Mouse (Mus musculus) forebrain, embryonic 14.5 days (tissue): ENCODE results near the gene Gal3st2b. TPM values are rescaled to one million over a fixed set of nuclear protein-coding genes. Genes with fewer than 3 reads are reported as not detected.
"Not testable (repeated sequence)": the region's sequence is repeated elsewhere in the genome, so short reads cannot be mapped to it uniquely, and the experiment has no call there.

Experiments
- ATAC-seq: fragments of 200-750 bp; cut with Nextera tagmentation; 2 replicates; pipeline ENCODE4 v1.8.0; 2017; ENCODE audit warnings: mild to moderate bottlenecking, moderate library complexity
- DNase-seq: peaks from one replicate; pipeline ENCODE4 v3.0.0-alpha.2; 2015; ENCODE audit warnings: low spot score
- H3K27ac ChIP-seq: fragments of 300-500 bp; sonication (generic); 2 replicates; pipeline ENCODE4 v1.5.1; 2014; ENCODE audit warnings: low read depth, mild to moderate bottlenecking, control low read depth, low read length, moderate library complexity
- H3K27me3 ChIP-seq: fragments of 300-500 bp; sonication (generic); replicated peaks from 2 replicates; pipeline ENCODE4 v1.6.1; 2014; ENCODE audit warnings: low read length, control low read depth, mixed read lengths; ENCODE audit not compliant: control insufficient read depth, insufficient read depth
- H3K36me3 ChIP-seq: fragments of 300-500 bp; sonication (generic); 2 replicates; pipeline ENCODE4 v1.6.1; 2014; ENCODE audit warnings: low read length, control low read depth; ENCODE audit not compliant: control insufficient read depth, insufficient read depth
- H3K4me1 ChIP-seq: fragments of 300-500 bp; sonication (generic); 2 replicates; pipeline ENCODE4 v1.6.1; 2014; ENCODE audit warnings: antibody characterized with exemption, low read length, control low read depth; ENCODE audit not compliant: control insufficient read depth, insufficient read depth
- H3K4me2 ChIP-seq: fragments of 300-500 bp; sonication (generic); 2 replicates; pipeline ENCODE4 v1.6.1; 2014; ENCODE audit warnings: mild to moderate bottlenecking, control low read depth, low read length
- H3K4me3 ChIP-seq: fragments of 300-500 bp; sonication (generic); 2 replicates; pipeline ENCODE4 v1.5.1; 2014; ENCODE audit warnings: low read depth, low read length, control low read depth
- H3K9ac ChIP-seq: fragments of 300-500 bp; sonication (generic); 2 replicates; pipeline ENCODE4 v1.6.1; 2014; ENCODE audit warnings: mild to moderate bottlenecking, low read length, control low read depth, moderate library complexity
- H3K9me3 ChIP-seq: fragments of 300-500 bp; sonication (generic); replicated peaks from 2 replicates; pipeline ENCODE4 v1.6.1; 2016; ENCODE audit warnings: low read length, control low read depth, mixed read lengths; ENCODE audit not compliant: control insufficient read depth
- WGBS: fragments of 180-500 bp; shearing (Covaris S2); extraction: QIAGEN DNeasy Blood & Tissue Kit; methylation state at CpG from one replicate; pipeline ENCODE4 v1.1.7; 2014; 5-methylcytosine and 5-hydroxymethylcytosine counted together
- polyA plus RNA-seq: library from polyadenylated mRNA; unstranded; fragments of >200 nt; fragmentation: Nextera tagmentation; extraction: Ambion mirVana; gene quantifications from 2 replicates; pipeline ENCODE4 v1.2.1, GENCODE M21; 2014

The Gal3st2b gene
- not detected in 2 replicates for polyA plus RNA-seq

DNA sequence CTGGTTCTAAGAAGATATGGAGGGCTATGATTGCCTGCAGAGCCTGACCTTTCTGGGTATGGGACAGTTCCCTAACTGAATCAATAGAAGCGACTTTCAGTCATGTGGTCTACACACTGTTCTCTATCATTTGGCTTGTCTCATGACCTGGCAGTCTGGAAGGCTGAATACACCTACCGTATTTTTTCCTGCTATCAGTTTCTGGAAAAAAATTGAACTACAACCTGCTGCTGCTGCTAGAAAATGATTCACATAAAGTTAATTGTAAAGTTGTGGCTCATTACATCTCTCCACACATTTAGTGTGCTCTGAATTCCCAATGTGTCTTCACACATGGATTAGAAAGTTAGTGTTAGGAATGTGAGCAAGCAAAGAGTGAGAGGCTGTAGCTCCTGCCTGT is at the start of gene Gal3st2b:
Gal3st2b (plus strand) TSS at position 301 of the 400 bp plus-strand sequence.
- DNase-seq, H3K36me3 ChIP-seq, H3K9ac ChIP-seq, H3K9me3 ChIP-seq, H3K4me3 ChIP-seq, H3K4me1 ChIP-seq, H3K27ac ChIP-seq, H3K27me3 ChIP-seq, H3K4me2 ChIP-seq, ATAC-seq: not testable (repeated sequence)
- 83% methylated on average over 2 of the region's 2 CpGs for WGBS

DNA sequence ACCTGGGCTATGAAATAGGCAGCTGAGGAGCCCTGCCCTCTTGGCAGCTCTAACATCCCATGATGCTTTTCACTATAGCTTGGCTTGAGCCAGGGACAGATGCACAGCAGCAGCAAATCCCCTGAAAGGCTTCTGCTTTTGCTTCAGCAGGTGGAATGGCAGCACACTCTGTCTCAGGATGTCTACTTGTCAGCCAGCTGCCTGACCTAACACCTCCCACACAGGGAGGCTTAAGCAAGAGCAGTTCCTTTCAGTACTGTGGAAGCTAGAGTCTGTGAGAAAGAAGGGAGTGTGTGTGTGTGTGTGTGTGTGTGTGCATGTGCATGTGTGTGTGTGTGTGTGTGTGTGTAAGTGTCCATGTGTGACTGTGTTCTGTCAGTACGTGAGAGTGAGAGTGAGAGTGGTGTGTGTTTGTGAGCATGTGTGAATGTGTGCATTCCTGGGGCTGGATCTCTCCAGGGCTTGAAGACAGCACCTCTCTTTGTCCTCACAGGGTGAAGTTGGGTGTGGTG is 46.5 kb upstream of the Gal3st2b start:
- 88% methylated on average over 1 of the region's 1 CpGs for WGBS
- H3K9ac ChIP-seq, H3K4me3 ChIP-seq, H3K4me2 ChIP-seq, H3K9me3 ChIP-seq, H3K27me3 ChIP-seq, H3K4me1 ChIP-seq, ATAC-seq, H3K27ac ChIP-seq, DNase-seq, H3K36me3 ChIP-seq: not testable (repeated sequence)

DNA sequence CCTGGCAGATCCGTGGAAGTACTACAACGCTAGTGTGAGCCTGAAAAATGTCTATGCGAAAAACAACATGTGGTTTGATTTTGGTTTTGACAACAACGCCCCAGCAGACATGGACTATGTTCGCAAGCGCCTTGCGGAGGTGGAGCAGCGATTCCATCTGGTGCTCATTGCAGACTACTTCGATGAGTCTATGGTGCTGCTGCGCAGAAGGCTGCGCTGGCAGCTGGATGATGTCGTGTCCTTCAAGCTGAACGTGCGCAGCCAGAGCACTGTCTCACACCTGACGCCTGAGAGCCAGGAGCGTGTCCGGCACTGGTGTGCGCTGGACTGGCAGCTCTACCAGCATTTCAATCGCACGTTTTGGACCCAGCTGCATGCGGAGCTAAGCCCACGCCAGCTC is 43.7 kb upstream of the Gal3st2b start:
- H3K9me3 ChIP-seq, H3K4me1 ChIP-seq, H3K4me3 ChIP-seq, H3K4me2 ChIP-seq, H3K27ac ChIP-seq, DNase-seq, H3K9ac ChIP-seq, H3K27me3 ChIP-seq, ATAC-seq, H3K36me3 ChIP-seq: not testable (repeated sequence)
- 93% methylated on average over 12 of the region's 22 CpGs for WGBS

DNA sequence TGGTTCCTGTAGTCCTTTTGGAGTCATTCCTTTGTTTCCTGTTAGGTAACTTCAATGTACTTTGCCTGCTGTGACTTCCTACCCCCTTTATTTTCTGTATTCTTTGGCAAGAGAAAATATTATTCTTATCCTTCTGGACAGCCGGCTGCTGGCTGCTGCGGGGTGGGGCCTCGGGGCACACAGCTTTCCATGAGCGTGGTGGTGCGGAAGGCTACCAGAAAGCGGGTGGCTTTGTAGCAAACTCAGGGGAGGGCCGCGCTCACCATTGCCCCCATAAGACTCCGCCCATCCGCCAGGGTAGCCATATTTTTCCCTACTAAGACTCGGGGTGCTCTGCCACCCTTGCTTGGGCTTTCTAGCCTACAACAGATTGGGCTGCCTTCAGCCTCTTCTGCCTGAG is 36.3 kb upstream of the Gal3st2b start:
- not testable (repeated sequence) for DNase-seq, H3K27me3 ChIP-seq, H3K9ac ChIP-seq, ATAC-seq, H3K4me2 ChIP-seq, H3K4me3 ChIP-seq, H3K4me1 ChIP-seq, H3K9me3 ChIP-seq, H3K27ac ChIP-seq, H3K36me3 ChIP-seq
- WGBS: no CpG with 5 or more reads among the region's 11 CpGs

DNA sequence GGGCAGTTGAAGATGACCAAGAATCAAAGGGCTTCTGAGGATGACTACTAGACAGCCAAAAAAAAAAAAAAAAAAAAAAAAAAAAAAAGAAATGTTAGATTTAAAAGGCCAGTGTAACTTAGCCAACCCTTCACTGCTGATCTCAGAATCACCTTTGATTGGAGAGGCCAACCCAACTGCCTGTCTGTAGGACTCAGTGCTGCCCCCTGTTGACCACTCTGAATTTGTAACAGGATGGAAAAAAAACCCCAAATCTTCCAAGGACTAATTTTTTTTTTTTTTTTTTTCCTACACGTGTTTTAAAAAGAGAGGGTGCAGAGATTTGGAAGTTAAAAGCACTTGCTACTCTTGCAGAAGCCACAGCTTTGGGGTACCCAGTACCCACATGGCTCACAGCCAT is 27.2 kb upstream of the Gal3st2b start:
- ATAC-seq, H3K4me1 ChIP-seq, H3K4me2 ChIP-seq, DNase-seq, H3K27ac ChIP-seq, H3K9ac ChIP-seq, H3K4me3 ChIP-seq, H3K36me3 ChIP-seq, H3K9me3 ChIP-seq, H3K27me3 ChIP-seq: not testable (repeated sequence)
- 67% methylated on average over 1 of the region's 1 CpGs for WGBS

DNA sequence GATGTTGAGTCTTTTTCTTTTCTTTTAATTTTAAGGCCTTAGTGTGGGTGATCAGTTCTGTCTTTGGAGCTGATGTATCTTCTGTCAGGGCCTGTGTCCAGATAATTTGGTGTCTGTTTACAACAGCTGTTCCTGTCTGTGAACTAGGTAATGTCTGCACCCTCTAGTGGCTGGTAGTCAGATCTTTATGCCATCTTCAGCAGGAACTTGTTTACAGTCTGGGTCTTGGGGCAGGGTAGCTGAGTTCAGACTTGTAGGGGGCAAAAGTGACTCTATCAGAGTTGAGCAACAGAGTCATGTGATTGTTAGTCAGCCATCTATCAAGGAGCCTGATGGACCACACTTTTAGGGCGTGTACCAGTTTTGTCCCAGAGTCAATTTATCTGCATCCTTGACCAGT is 20.7 kb upstream of the Gal3st2b start:
- H3K27me3 ChIP-seq: not testable (repeated sequence)
- no CpG with 5 or more reads among the region's 1 CpGs for WGBS

DNA sequence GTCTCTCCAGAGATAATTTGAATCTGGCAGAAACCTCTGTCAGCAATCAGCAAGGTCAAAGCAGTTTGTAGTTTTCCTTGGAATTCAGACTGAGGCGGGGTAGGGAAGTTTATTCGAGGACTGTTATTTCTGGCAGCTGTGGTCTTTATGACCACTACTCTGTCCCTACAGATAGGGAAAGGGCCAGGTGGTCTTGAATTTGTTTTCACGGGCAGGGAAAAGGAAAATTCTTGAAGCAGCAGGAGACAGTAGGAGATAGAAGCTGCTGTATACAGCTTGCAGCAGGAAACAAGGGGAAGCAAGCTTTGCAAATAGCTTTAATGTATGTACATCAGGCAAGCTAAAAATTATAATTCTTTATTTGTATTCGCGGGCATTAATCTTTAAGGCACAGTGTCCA is 16.8 kb upstream of the Gal3st2b start:
- not testable (repeated sequence) for H3K4me2 ChIP-seq, H3K9ac ChIP-seq, H3K4me3 ChIP-seq, ATAC-seq, H3K36me3 ChIP-seq, H3K4me1 ChIP-seq, H3K27ac ChIP-seq, H3K27me3 ChIP-seq, DNase-seq, H3K9me3 ChIP-seq
- WGBS: 80% methylated on average over 1 of the region's 5 CpGs

More for the DNA sequence above, 20.7 kb upstream of the Gal3st2b start:
- not testable (repeated sequence) for H3K4me2 ChIP-seq, H3K36me3 ChIP-seq, DNase-seq, H3K9ac ChIP-seq, H3K4me3 ChIP-seq, ATAC-seq, H3K27ac ChIP-seq, H3K9me3 ChIP-seq, H3K4me1 ChIP-seq

DNA sequence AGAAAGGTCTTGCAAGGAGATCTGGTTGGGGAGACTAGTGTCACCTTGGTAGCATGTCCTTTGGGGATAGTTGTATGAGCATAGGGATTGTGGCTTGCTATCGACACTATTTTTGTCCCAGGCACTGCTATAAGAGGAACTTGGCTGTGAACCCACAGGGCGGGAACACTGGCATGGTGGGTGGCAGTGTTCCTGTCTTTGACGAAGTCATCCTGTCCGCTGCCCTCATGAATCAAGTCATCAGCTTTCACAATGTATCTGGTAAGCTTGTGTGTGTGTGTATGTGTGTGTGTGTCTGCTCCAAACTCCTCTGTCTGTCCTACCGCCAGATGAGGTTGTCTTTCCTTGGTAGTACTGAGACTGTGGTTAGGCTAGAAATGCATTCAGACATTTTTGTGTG is 11.4 kb upstream of the Gal3st2b start:
- H3K4me2 ChIP-seq, H3K9me3 ChIP-seq, DNase-seq, H3K27me3 ChIP-seq, H3K4me3 ChIP-seq, H3K4me1 ChIP-seq, ATAC-seq, H3K36me3 ChIP-seq, H3K27ac ChIP-seq, H3K9ac ChIP-seq: not testable (repeated sequence)
- WGBS: 86% methylated on average over 3 of the region's 5 CpGs

DNA sequence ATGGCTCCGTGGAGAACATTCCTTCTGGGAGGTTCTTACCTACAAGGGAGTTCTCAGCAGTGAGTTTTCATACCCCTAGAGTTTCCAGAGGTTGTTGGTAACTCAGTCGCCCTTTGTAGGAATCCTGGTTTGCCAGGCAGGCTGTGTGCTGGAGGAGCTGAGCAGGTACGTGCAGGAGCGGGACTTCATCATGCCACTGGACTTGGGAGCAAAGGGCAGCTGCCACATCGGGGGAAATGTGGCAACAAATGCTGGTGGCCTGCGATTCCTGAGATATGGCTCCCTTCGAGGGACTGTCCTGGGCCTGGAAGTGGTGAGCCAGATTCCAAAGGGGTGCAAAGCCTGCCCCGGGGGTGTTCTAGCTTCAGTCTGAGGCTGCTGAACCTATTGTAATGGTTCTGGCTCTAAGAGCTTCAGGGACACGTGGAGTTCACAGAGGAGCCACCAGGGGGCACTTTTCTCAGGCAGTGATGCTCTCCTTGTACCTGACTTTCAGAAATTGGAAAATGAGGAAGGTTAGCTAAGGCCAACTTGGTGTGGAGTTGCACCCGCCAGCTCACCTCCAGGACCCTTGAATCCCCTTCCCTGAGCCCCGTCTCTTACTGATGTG is 9.0 kb upstream of the Gal3st2b start:
- WGBS: no CpG with 5 or more reads among the region's 11 CpGs
- H3K36me3 ChIP-seq, H3K4me2 ChIP-seq, H3K9ac ChIP-seq, H3K27ac ChIP-seq, H3K9me3 ChIP-seq, H3K4me1 ChIP-seq, DNase-seq, H3K4me3 ChIP-seq, H3K27me3 ChIP-seq: not testable (repeated sequence)
- ATAC-seq: 0 out of 2 replicates have a peak, but pooled peaks have one; percentile 34
